Mouse (Mus musculus) ES-Bruce4 (cell line): ENCODE data around the gene Celf5. TPM values are rescaled to one million over a fixed set of nuclear protein-coding genes. Genes with fewer than 3 reads are reported as not detected.

Experiments
- H3K27ac ChIP-seq: 2 replicates; pipeline ENCODE4 v1.5.1; 2012; ENCODE audit warnings: low read length, inconsistent platforms; ENCODE audit not compliant: insufficient read depth
- H3K27me3 ChIP-seq: 2 replicates; pipeline ENCODE4 v1.6.1; 2012; ENCODE audit warnings: mild to moderate bottlenecking, low read length, inconsistent platforms; ENCODE audit not compliant: control insufficient read depth, poor library complexity, insufficient read depth, severe bottlenecking
- H3K36me3 ChIP-seq: 2 replicates; pipeline ENCODE4 v1.6.1; 2012; ENCODE audit warnings: inconsistent platforms, mild to moderate bottlenecking, low read length, moderate library complexity; ENCODE audit not compliant: control insufficient read depth, poor library complexity, insufficient read depth, severe bottlenecking
- H3K4me1 ChIP-seq: one replicate; pipeline ENCODE4 v1.8.1; 2011; ENCODE audit warnings: low read length; ENCODE audit not compliant: control insufficient read depth, insufficient read depth
- H3K4me3 ChIP-seq: 2 replicates; pipeline ENCODE4 v1.5.1; 2011; ENCODE audit warnings: low read depth, mild to moderate bottlenecking, low read length
- H3K9ac ChIP-seq: 2 replicates; pipeline ENCODE4 v1.6.1; 2012; ENCODE audit warnings: low read depth, mild to moderate bottlenecking, inconsistent platforms; ENCODE audit not compliant: poor library complexity, severe bottlenecking
- H3K9me3 ChIP-seq: replicated peaks from 2 replicates; pipeline ENCODE4 v1.6.1; 2012; ENCODE audit warnings: mild to moderate bottlenecking, low read length, inconsistent platforms; ENCODE audit not compliant: control insufficient read depth, poor library complexity, insufficient read depth, severe bottlenecking
- CTCF ChIP-seq: IDR thresholded peaks from one replicate; pipeline ENCODE4 v1.8.1; 2011; ENCODE audit warnings: low read depth, low read length
- EP300 ChIP-seq: IDR thresholded peaks from 2 replicates; pipeline ENCODE4 v1.6.1; 2011; ENCODE audit warnings: low read depth, low read length; ENCODE audit not compliant: insufficient read depth
- POLR2A ChIP-seq: IDR thresholded peaks from one replicate; pipeline ENCODE4 v1.8.1; 2011; ENCODE audit warnings: low read length; ENCODE audit not compliant: insufficient read depth
- polyA plus RNA-seq: library from polyadenylated mRNA; stranded (reverse); fragments of >200 nt; gene quantifications from 2 replicates; pipeline ENCODE4 v1.2.4, GENCODE M21; 2011; ENCODE audit warnings: low read depth; ENCODE audit not compliant: missing spikeins, insufficient read depth, insufficient read length

Gene Celf5
- polyA plus RNA-seq, 1 experiment: 27.5 TPM

DNA sequence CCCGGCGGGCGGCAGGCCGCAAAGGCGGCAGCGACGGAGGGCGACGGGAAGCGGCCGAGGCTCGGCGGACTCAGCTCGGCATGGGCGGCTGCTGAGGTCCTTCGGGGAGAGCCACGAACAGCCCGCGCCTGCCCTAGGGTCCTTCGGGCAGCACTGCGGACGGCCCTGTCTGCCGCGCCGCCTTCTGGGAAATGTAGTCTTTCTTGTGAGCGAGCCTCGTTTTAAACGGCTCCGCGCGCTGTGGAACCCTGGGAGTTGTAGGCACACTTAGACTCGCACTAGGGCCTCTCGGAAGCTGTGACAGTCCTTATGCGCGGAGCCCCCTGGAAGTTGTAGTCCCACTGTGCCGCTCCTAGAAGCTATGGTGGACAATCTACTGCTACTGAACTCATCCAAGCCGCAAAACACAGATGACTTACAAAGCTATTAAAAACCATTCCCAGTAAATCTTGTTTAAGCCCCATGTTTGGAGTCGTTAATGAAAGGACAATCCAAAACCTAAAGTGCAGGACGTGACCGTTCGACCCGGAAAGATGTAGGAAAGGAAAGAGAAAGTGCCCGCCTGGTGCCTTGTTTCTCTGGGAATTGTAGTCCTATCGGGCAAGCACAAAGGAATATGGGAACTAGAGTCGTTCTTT is 13.9 kb upstream of the Celf5 start, which contains the start of gene Ncln:
Gene Ncln (minus strand): TSS at position 129 of the 638 bp plus-strand sequence.
- peaks cover 3% of the 10 kb centered on the region for H3K4me1 ChIP-seq
- peak within 1 kb of the TSS; percentile 68 for H3K9ac ChIP-seq
- H3K36me3 ChIP-seq: peaks cover 5% of the 10 kb centered on the region; the same call in 1 of the 2 replicates
- TF ChIP-seq POLR2A (peak; percentile 44), EP300 (no peak)
- no peaks in the 10 kb centered on the region for H3K9me3 ChIP-seq
- no peak within 1 kb of the TSS for H3K27ac ChIP-seq
- H3K27me3 ChIP-seq: no peaks in the 10 kb centered on the region
- peak within 1 kb of the TSS; percentile 94 for H3K4me3 ChIP-seq

DNA sequence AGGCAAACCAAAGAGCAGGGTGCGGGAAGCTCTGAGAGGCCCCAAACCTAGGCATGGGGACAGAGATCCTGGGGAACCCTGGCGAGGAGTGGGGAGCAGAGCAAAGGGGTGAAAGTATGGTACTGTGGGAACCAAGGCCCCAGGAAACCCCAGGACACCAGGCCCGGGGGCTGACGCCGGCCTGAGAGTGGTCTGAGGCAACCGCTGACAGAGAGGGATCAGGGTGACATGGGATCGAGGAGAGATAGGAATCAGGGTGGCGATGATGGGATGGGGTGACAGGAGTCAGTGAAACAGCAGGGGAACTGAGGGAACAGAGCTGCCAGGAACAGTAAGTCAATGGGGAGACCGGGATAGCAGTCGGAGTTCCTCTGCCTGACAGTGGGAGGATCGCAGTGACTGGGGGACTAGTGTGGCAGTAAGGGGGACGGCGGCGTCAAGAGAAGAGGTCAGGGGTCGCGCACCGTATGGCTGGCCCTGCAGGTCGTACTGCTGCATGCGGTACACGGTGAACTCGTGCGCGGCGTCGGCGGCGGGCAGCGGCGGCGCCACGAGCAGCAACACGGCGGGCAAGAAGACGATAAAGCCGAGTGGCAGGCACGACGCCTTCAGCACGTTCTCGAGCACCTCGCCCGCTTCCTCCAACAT is 13.2 kb upstream of the Celf5 start:
- peaks cover 3% of the 10 kb centered on the region for H3K4me1 ChIP-seq

DNA sequence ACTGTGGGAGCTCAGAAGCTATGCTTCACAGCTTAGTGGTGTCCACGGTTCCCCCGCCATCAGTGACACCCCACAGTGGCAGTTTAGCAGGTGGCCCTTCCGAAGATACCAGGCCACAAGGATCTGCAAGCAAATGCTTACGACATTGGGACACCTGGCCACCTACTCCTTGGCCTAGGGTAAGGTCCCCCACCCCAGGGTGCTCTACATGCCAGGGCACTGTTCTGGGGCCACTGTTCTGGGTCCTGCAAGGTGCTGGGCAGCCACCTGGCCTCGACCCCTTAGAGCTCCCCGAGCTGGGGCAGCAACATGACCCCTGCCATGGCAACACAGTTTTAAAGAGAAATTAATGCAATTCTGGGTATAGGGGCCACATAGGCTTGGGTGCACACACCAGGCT is 12.6 kb upstream of the Celf5 start:
- Histone ChIP-seq H3K9ac (peak overlapping the region; percentile 68), H3K36me3 (peaks cover 11% of the 10 kb centered on the region; the same call in 1 of the 2 replicates), H3K4me1 (peaks cover 3% of the 10 kb centered on the region), H3K27me3 (no peaks in the 10 kb centered on the region), H3K27ac (no peak overlapping the region), H3K9me3 (no peaks in the 10 kb centered on the region), H3K4me3 (peak overlapping the region; percentile 94)
- TF ChIP-seq CTCF (no peak), POLR2A (no peak), EP300 (no peak)

More for the DNA sequence above, 13.2 kb upstream of the Celf5 start:
- no peaks in the 10 kb centered on the region for H3K27me3 ChIP-seq
- peaks cover 8% of the 10 kb centered on the region; the same call in 1 of the 2 replicates for H3K36me3 ChIP-seq
- H3K9ac ChIP-seq: peak overlapping the region; percentile 68
- peak overlapping the region; percentile 94 for H3K4me3 ChIP-seq
- TF ChIP-seq CTCF: no peak
- TF ChIP-seq POLR2A: no peak
- no peak for TF ChIP-seq EP300
- no peak overlapping the region for H3K27ac ChIP-seq
- H3K9me3 ChIP-seq: no peaks in the 10 kb centered on the region

DNA sequence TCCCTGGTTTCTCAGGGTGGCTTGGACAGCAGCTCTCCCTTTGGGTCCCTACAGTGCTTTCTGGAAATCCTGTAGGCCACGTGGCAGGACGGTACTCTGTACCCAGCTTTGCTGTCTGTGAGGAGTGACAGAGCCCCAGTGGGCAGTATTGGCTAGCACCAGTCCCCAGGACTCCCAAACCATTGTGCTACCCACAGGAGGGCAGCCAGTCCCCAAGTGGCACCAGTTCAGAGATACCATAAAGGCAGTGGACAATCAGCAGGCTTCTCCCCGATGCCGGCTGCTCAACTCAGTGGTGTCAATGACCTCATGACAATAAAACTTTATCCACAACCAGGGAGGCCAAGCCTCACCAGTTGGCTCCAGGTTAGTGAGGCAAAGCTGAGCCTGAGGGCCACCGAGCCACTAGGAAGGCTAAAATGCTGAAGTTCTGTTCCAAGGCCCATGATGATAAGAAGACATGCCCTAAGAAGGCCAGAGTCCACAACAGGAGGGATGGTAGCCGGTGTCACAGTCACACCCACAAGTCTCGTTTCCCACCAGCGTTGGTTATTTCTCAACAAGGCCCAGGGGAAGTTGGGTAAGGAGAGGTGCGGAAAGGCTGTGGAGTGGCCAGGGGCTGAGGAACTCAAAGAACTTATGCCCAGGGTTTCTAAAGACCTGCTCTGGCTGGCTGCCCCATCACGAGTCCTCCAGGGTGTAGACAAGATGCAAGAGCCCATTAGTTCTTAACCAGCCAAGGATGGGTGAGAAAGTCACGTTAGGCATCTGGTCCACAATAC is 11.9 kb upstream of the Celf5 start:
- no peak overlapping the region for H3K9ac ChIP-seq
- no peaks in the 10 kb centered on the region for H3K27me3 ChIP-seq
- H3K4me1 ChIP-seq: peaks cover 3% of the 10 kb centered on the region
- TF ChIP-seq EP300: no peak
- TF ChIP-seq CTCF: no peak
- no peak for TF ChIP-seq POLR2A
- no peaks in the 10 kb centered on the region for H3K9me3 ChIP-seq
- no peak overlapping the region for H3K27ac ChIP-seq
- peaks cover 11% of the 10 kb centered on the region; the same call in 1 of the 2 replicates for H3K36me3 ChIP-seq
- no peak overlapping the region for H3K4me3 ChIP-seq

DNA sequence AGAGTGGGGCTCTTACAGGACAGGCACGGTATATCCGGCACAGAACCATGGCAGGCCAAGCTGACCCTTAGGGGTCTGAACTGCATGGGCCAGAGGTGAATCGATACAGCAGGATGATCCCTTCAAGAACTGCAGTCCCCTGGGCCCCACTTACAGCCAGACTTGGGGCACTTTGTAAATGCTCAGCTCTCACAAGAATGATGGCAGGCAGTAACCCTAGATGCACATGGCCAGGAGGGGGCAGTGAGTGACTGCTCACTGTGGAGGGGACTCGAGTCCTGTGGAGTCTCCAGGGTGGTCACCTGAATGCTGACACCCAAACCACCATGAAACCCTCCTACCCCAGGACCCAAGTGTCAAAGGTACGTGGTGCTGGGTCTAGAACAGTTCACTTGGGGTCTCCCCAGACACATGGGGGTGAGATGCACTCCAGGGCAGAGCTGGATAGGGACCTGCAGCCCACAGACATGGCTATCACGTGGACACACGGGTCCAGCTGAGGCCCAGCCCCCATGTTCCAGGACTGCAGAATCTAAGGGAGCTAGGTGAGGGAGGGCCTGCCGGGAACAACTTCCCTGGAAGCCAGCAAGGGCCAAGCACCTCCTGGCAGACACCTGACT is 11.2 kb upstream of the Celf5 start:
- Histone ChIP-seq H3K27me3 (no peaks in the 10 kb centered on the region), H3K9me3 (no peaks in the 10 kb centered on the region), H3K27ac (no peak overlapping the region), H3K9ac (no peak overlapping the region), H3K36me3 (peaks cover 11% of the 10 kb centered on the region; the same call in 1 of the 2 replicates), H3K4me3 (no peak overlapping the region), H3K4me1 (peaks cover 3% of the 10 kb centered on the region)
- TF ChIP-seq CTCF (peak; percentile 38), EP300 (no peak), POLR2A (no peak)
